Mouse (Mus musculus): ENCODE measurements at regions not wholly inside any gene's neighbourhood (a gene's known extent, or its start where the extent isn't known, plus 50 kb on each side); places are given as distances from the start of the nearest gene placed in this dataset.

DNA sequence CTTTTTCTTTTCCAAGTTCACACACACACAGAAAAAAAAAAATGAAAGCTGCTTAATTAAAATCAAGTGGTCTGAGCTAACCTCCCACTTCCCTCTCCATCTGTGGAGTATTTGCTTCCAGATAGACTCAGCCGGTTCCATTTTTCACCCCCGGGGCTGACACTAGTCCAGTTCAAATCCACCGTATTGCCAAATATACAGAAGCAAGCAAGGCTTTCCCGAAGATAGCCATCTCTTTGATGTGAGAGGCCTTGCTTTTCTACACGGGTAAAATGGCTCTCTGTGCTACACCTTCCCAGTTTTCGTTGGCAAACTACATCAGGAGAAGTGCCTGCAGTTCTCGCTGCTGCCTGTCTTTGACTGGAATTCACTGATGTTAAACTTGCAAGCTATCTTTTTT, 244.1 kb upstream of the Fat1 start:
- in situ Hi-C loops (cut with MboI; ENCODE audit: low pct_ligation_motif_present, low pct_unique_long_range_greater_than_20kb, low sequenced_read_pairs) (no loop called here), dilution Hi-C loops (cut with MboI; ENCODE audit: extremely low pct_ligation_motif_present, extremely low pct_unique_long_range_greater_than_20kb, low sequenced_read_pairs) (no loop called here)
- Histone ChIP-seq H3K79me2 (replicated peaks; ENCODE audit: control insufficient read depth, extremely low read depth, insufficient read depth, poor library complexity, severe bottlenecking) (no peaks in the 10 kb centered on the region), H3K9me3 (replicated peaks; ENCODE audit: low read length) (peaks cover 75% of the 10 kb centered on the region), H3K9ac (ENCODE audit: insufficient read depth, low read depth) (no peak overlapping the region), H3K4me2 (ENCODE audit: insufficient read depth, low read depth, poor library complexity, severe bottlenecking) (no peak overlapping the region), H3K27me3 (replicated peaks) (no peaks in the 10 kb centered on the region), H3K4me3 (replicated peaks in 1 of 3; ENCODE audit: low read depth in 2 of 3, low read length in 2 of 3, poor library complexity in 1 of 3) (no peak overlapping the region), H3K27ac (ENCODE audit: insufficient read depth, low read depth) (no peak overlapping the region), H3K36me3 (replicated peaks in 1 of 2; ENCODE audit: control insufficient read depth in 1 of 2, insufficient read depth in 1 of 2, low read length in 1 of 2) (no peaks in the 10 kb centered on the region), H3K4me1 (ENCODE audit: control insufficient read depth in 1 of 2, insufficient read depth in 2 of 2) (no peaks in the 10 kb centered on the region)
- TF ChIP-seq GABPA (IDR thresholded peaks at IDR 0.05; ENCODE audit: insufficient replicate concordance, low read depth, low read length) = no peak
- TF ChIP-seq RCOR1 (conservative IDR thresholded peaks at IDR 0.05; ENCODE audit: low read depth, low read length) = no peak
- TF ChIP-seq POLR2A (IDR thresholded peaks at IDR 0.05; ENCODE audit: low read depth, low read length) = no peak
- DNase-seq (ENCODE audit: extremely low read depth) = no peak

DNA sequence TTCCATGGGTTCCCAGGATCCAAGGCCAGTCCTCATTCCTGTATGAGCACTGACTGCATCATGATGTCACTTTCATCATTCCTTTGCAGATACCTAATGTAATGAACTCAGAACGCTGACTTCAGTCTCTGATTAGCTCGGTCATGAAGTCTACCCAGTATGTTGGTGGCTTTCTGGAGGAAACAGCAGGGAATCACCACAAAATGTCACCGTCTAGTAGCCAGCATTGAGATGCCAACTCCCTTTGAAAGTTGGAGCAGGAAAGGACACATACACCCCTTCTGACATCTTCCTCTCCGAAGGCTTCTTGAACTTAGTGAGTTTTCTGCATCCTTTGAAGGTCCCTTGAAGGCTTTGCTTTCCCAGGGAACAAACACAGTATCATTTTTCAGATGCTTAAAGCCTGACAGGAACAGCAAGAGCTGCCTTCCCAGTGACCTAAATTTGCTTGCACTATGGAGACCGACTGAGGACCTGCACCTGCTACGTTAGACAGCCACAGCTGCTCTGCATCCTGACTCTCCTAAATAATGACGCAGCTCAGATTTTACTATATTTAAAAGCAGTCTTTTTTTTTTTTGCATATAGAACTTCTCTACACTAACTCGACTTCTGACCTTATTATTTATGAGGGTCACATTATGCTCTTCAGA, 243.1 kb upstream of the Fat1 start:
- no peaks in the 10 kb centered on the region for H3K27me3 ChIP-seq (replicated peaks)
- no peaks in the 10 kb centered on the region for H3K4me1 ChIP-seq (ENCODE audit: control insufficient read depth in 1 of 2, insufficient read depth in 2 of 2)
- TF ChIP-seq IRF4 (IDR thresholded peaks at IDR 0.05; ENCODE audit: low read depth, low read length) (no peak), NELFE (IDR thresholded peaks at IDR 0.05; ENCODE audit: low read depth, low read length) (no peak), ZC3H11A (IDR thresholded peaks at IDR 0.05; ENCODE audit: low read depth, low read length) (no peak), SIN3A (IDR thresholded peaks at IDR 0.05; ENCODE audit: low read length) (no peak), MYC (IDR thresholded peaks at IDR 0.05; ENCODE audit: low read depth, low read length) (no peak), JUN (IDR thresholded peaks at IDR 0.05; ENCODE audit: insufficient read depth, low read depth, low read length) (no peak), EP300 (IDR thresholded peaks at IDR 0.05; ENCODE audit: low read length) (no peak), SMC3 (IDR thresholded peaks at IDR 0.05; ENCODE audit: low read depth, low read length) (no peak), JUND (conservative IDR thresholded peaks at IDR 0.05; ENCODE audit: low read depth, low read length) (no peak), KAT2A (IDR thresholded peaks at IDR 0.05; ENCODE audit: insufficient replicate concordance, low read length) (no peak), NRF1 (IDR thresholded peaks at IDR 0.05; ENCODE audit: low read depth, low read length) (no peak), E2F4 (IDR thresholded peaks at IDR 0.05; ENCODE audit: insufficient replicate concordance, low read depth, low read length) (no peak), RCOR1 (conservative IDR thresholded peaks at IDR 0.05; ENCODE audit: low read depth, low read length) (no peak), POLR2A (IDR thresholded peaks at IDR 0.05; ENCODE audit: low read depth, low read length) (no peak)
- DNase-seq (ENCODE audit: extremely low read depth) = no peak
- H3K9me3 ChIP-seq (replicated peaks; ENCODE audit: low read length) = peaks cover 71% of the 10 kb centered on the region
- H3K4me2 ChIP-seq (ENCODE audit: insufficient read depth, low read depth, poor library complexity, severe bottlenecking) = no peak overlapping the region
- no peak overlapping the region for H3K9ac ChIP-seq (ENCODE audit: insufficient read depth, low read depth)
- no peak overlapping the region for H3K27ac ChIP-seq (ENCODE audit: insufficient read depth, low read depth)
- no peak overlapping the region for H3K4me3 ChIP-seq (replicated peaks in 1 of 3; ENCODE audit: low read depth in 2 of 3, low read length in 2 of 3, poor library complexity in 1 of 3)
- dilution Hi-C loops (cut with MboI; ENCODE audit: extremely low pct_ligation_motif_present, extremely low pct_unique_long_range_greater_than_20kb, low sequenced_read_pairs) = no loop called here
- H3K79me2 ChIP-seq (replicated peaks; ENCODE audit: control insufficient read depth, extremely low read depth, insufficient read depth, poor library complexity, severe bottlenecking) = no peaks in the 10 kb centered on the region
- in situ Hi-C loops (cut with MboI; ENCODE audit: low pct_ligation_motif_present, low pct_unique_long_range_greater_than_20kb, low sequenced_read_pairs) = no loop called here
- no peaks in the 10 kb centered on the region for H3K36me3 ChIP-seq (replicated peaks in 1 of 2; ENCODE audit: control insufficient read depth in 1 of 2, insufficient read depth in 1 of 2, low read length in 1 of 2)
